Mouse (Mus musculus) erythroblast, embryonic 14.5 days (primary cell): ENCODE results near the gene Zbtb43.

ENCODE experiments used
- GATA1 ChIP-seq: IDR thresholded peaks from 2 replicates; pipeline ENCODE4 v1.6.1; 2012; ENCODE audit warnings: low read length, inconsistent platforms, mixed read lengths
- TAL1 ChIP-seq: IDR thresholded peaks from 3 replicates; pipeline ENCODE4 v1.6.1; 2012; ENCODE audit warnings: low read length, inconsistent platforms, mixed read lengths

GRCm38 (mm10) chr2:33456696-33457095 is 11.7 kb downstream of the Zbtb43 start:
- TF ChIP-seq GATA1 (no peak), TAL1 (no peak)
